Mouse (Mus musculus): ENCODE data around the gene Mgea5.

- no peak for TF ChIP-seq CTCF (conservative IDR thresholded peaks at IDR 0.05; ENCODE audit: insufficient read depth, insufficient read length, low read depth, low read length)
- TF ChIP-seq POLR2A (IDR thresholded peaks at IDR 0.05; ENCODE audit: low read depth, low read length): no peak
Observed at GRCm38 (mm10) chr19:45743619-45744018, 40.0 kb downstream of the Mgea5 start.
